Mouse (Mus musculus): Measurements from ENCODE around the gene Fus.
A peak's percentile ranks its signal among the peaks of the same experiment; 100 is the strongest.
"Not testable (repeated sequence)": the region's sequence is repeated elsewhere in the genome, so short reads cannot be mapped to it uniquely, and the experiment has no call there.

Gene Fus

DNA sequence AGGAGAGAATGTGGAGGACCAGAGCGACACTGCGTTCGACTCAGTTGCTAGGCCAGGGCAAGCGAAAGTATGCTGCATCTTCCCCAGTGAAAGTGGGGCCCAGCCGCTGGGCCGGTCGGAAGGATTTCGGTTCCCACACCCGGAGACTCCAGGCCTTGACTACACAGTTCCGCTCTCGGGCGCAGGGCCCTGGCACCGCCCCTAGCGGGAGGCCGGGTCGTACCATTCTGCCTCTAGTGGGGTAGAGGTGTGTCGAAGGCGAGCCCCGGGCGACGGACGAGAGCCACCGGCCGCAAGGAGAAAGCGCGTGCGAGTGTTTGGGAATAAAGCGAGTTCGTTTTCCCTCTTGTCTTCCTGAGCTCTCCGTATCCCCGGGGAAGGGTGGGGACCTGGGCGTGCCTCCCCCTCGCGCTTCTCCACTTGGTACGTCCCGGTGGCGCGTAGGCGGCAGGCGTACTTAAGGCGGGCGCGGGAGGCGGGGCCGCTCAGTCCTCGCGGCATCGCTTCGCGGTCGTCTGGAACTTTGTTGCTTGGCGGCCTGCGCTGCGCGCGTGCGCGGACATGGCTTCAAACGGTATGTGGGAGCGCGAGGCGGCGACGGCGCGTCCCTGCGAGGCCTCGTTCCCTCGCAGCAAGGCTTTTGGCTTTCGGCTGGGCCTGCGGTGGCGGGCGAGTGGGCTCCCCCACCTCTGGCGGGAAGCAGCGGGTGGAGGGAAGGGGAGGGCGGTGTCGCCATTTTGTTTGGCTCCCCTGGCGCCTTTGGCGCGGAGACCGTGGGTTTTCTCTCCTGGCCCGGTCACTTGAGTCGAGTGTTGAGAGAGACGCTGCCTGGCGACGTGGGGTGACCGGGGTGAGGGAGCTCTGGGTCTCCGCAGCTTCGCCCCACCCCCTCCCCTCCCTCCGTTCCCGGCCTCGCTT lies at the start of gene Fus:
TSS of gene Fus (plus strand) at position 454 of the 918 bp plus-strand sequence.
- peak; percentile 92 to 95 for DNase-seq (ENCODE audit: low spot score in 2 of 2)

DNA sequence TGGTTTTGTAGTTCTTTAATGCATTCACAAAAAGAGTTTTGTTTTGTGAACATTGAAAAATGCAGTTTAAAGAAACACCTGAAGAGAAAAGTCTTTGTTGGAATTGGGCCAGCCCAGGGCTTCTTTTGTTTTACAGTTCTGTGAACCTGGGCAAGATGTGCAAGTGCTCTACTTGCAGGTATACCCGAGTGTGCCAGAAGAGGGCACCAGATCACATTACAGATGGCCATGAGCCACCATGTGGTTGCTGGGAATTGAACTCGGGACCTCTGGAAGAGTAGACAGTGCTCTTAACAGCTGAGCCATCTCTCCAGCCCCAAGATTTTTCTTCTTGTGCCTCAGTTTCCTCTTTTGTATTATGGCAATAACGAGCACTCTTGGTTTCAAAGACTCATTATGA lies 49.1 kb upstream of the Fus start:
- peak; percentile 52 to 59 for DNase-seq (ENCODE audit: low spot score in 2 of 2)

DNA sequence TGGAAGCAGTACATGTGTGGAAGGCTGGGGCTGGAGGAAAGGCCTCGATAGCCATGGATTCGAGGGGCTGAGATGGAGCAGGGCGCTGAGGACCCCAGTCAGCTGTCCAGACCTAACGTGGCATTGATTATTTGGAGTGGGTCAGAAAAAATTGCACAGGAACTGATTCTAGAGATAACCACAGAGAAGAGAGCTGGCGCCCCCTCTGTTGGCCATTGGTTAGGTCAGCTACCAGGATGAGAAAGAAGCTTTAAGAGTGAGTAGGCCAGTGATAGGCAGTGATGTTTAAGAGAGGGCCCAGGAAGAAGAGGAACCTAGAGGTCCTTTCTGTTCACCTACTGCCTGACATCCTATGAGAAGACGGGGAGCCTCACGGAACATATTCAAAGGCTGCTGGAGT lies 48.0 kb upstream of the Fus start:
- DNase-seq (ENCODE audit: low spot score in 2 of 2): no peak

DNA sequence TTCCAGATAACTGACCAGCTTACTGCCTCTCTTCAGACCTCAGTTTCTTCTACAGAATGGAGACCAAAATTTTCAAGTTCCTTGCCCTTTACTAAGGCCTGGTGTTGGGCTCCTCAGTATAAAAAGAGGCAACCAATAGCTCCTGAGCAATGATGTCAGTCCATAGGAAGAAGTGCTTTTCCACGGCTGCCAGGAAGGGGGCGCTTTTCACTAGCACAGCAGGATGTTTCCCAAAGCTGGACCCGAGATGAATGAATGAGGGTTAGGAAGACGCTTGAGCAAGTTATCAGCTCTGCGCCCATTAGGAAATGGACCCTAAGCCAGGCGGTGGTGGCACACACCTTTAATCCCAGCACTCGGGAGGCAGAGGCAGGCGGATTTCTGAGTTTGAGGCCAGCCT lies 45.7 kb upstream of the Fus start:
- peak in 1 of 2 experiments; percentile 33 for DNase-seq (ENCODE audit: low spot score in 2 of 2)

DNA sequence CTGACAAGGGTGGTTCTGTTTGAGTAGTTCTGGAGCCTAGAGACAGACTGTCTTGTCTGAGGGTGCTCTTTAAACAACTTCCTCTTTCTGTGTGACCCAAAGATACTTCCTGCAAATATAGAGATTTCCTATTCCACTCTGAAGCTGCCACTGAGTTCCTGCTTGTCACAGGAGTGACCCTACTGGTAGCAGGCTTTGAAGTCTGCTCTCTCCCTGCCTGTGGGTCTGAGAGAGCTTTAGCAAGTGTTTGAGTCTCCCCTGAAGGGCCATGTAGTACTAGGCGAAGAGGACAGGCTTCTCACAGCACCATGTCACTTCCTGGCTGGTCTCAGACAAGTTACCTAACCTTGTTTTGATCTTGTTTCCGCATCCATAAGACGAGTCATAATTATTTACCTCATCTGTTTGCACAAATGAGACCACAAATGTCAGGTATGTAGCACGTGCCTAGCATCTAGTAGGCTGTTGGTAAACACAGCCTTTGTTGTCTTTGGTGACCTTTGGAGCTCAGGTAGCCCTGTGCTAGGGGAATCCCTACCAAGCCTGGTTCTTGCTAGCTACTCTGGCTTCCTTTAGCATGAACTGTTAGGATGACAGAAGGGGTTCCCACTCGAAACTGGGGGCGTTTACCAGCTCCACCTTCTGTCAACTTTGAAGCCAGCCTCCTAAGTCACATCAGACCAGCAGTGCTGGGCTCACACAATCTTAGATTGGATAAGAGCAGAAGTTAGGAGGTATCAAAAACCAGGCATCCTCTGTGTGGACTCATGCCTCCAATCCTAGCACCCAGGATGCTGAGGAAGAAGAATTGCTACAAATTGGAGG lies 44.6 kb upstream of the Fus start:
- peak; percentile 51 to 61 for DNase-seq (ENCODE audit: low spot score in 2 of 2)

GRCm38 (mm10) chr7:127923714-127924113 lies 43.5 kb upstream of the Fus start:
- no peak for DNase-seq (ENCODE audit: low spot score in 2 of 2)

- DNase-seq (ENCODE audit: low spot score in 2 of 2): no peak
Observed at GRCm38 (mm10) chr7:127925252-127925651, 42.0 kb upstream of the Fus start.

DNA sequence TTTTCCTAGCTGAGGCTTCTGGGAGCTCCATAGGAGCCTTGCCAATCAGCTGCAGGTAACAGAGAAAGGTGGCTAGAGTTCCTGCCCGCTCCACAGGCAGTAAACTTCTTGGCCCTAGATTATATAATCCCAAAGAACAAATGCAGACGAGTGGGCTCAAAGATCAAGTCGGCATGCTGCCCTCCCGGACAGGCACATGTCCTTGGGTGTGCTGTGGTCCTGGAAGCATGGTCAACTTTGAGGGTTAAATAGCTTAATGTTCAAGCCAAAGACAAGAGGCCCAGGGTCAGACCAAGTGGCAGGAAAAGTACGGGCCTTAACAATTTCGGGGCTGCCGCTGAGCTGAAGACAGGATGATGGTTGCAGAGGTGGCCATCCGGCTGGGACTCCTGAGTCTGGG lies 41.2 kb upstream of the Fus start:
- DNase-seq (ENCODE audit: low spot score in 2 of 2): no peak

DNA sequence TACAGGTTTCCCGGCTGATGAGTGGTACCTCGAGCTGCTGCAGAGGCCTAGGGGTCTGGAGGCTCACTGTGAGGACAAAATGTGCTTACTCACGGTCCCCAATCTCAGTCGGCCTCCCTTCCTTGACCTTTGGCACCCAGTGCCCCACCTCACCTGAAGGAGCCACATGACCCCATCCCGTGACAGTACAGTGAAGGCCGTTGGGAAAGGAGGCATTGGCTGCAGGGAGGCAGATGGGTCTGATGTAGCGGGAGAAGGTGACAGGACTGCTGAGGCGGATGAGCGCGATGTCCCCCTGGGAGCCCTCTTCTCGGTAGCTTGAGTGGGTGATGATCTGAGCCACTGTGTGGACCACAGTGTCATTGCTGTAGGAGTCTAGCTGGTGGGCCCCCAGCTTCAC lies 40.4 kb upstream of the Fus start:
- no peak for DNase-seq (ENCODE audit: low spot score in 2 of 2)

DNA sequence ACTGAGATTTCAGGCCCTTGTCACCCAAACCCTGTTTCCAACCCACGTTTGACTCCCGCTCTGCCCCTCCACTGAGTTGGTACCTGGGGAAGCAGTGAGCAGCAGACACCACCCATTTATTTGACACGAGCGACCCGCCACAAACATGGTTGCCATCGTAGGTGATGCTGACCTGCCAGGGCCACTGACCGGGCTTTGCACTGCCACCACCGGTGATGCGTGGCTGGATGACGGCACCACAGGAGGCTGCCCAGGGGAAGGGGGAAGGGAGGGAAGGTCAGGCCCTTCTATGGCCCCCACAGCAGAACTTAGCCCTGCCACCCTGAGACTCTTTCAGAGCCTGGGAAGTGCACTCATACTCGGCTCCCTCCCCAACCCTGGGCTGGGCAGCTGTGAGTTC lies 39.5 kb upstream of the Fus start:
- DNase-seq (ENCODE audit: low spot score in 2 of 2): no peak

DNA sequence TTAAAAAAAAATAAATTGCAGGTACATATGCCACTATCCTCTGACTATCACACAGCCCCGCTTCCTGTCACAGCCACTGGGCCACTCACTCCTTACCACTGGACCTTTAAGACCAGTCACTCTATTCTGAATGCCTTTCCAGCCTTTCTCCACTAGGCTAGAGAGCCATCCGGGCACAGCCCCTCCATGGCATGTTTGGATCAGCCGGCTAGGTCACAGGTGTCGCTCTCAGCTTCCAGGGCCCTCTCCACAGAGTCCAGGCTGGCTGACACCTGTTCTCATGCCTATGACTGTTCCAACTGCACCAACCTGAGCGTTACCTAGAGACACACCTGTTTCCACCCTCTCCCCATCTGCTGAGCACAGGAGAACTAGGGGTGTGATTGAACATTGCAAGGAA lies 38.7 kb upstream of the Fus start:
- no peak for DNase-seq (ENCODE audit: low spot score in 2 of 2)

DNA sequence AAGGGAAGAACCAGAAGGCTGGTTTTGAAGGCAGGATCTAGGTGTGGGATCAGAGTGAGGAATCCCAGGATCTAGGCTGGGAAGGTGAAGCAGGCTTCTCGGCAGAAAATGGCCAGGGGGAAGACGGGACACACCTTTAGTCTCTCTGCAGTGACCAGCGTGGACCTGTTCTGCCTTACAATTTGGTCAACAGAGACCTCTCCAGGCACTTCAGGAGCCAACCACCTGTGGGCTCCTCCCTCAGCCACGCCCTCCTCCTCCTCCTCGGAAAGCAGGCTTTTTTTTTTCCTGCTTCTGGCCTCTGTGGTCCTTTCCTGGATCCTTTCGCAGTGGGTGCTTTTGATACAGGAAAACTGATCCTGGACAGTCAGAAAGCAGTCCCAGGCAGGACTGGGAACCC lies 37.3 kb upstream of the Fus start, which contains the start of gene Prss8:
TSS of gene Prss8 (minus strand) at position 182 of the 400 bp plus-strand sequence.
- DNase-seq (ENCODE audit: low spot score in 2 of 2): no peak

DNA sequence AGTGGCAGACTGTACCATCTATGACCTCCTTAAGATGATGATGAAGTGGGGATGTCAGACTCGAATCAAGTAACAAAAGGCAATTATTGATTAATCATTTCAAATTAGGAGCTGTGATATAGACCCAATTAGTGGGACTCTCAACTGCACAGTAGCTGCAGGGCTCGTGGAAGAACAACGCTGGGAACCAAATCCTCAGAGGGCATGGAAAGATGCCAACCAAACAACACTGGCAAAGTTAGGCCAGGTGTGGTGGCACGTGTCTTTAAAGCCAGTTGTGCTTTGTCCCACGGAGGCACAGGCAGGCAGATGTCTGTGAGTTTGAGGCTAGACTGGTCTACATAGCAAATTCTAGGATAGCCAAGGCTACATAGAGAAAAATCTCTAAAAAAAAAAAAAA lies 36.6 kb upstream of the Fus start:
- no peak for DNase-seq (ENCODE audit: low spot score in 2 of 2)

GRCm38 (mm10) chr7:127931351-127932135 lies 35.7 kb upstream of the Fus start:
- DNase-seq (ENCODE audit: low spot score in 2 of 2): no peak

GRCm38 (mm10) chr7:127932273-127933031 lies 34.8 kb upstream of the Fus start:
- no peak for DNase-seq (ENCODE audit: low spot score in 2 of 2)

DNA sequence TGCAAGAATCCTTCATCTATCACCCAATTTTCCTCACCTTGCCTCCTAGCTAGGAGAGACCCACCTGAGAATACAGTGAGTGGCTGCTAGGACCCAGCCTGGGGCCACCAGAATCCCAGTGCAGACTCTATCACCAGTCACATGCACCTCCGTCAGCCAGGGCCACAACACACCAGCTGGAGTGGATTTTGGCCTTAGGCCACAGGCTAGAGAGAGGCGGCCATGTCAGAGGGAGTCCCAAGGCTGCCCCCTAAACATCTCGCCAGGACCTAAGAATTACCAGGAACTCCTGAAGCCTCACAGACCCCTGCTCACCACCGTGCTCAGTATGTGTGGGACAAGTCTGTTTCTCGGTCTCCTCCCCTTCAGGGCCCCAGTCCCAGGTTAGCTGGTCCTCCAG lies 33.2 kb upstream of the Fus start:
- no peak for DNase-seq (ENCODE audit: low spot score in 2 of 2)

DNA sequence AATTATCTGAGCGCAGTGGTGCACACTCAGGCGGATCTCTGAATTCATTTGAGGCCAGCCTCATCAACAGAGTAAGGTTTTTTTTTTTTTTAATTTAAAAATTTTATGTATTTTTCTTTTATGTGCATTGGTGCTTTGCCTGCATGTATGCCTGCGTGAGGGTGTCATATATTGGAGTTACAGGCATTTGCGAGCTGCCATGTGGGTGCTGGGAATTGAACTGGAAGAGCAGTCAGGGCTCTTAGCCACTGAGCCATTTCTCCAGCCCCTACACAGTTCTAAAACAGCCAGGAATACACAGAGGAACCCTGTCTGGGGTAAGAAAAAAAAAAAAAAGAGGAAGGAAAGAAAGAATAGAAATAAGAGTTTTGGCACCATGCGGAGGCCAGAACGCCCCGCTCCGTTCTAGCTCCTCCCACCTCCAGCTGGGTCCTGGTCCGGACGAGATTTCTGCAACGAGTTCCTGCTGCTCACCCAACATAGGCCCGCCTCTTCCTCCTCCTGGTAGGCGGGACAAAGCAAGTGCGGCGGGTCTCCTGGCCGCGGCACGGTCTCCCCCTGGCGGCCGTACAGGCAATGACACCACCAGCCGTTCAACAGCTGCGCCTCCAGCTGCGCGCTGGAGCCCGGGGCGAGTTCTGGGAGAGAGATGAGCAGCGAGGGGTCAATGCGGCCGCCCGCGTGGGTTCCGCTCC lies 32.1 kb upstream of the Fus start:
- peak; percentile 96 for DNase-seq (ENCODE audit: low spot score in 2 of 2)

- no peak for DNase-seq (ENCODE audit: low spot score in 2 of 2)
Observed at GRCm38 (mm10) chr7:127935748-127936159, 31.5 kb upstream of the Fus start.

- DNase-seq (ENCODE audit: low spot score in 2 of 2): no peak
Observed at GRCm38 (mm10) chr7:127936216-127936884, 30.9 kb upstream of the Fus start.

DNA sequence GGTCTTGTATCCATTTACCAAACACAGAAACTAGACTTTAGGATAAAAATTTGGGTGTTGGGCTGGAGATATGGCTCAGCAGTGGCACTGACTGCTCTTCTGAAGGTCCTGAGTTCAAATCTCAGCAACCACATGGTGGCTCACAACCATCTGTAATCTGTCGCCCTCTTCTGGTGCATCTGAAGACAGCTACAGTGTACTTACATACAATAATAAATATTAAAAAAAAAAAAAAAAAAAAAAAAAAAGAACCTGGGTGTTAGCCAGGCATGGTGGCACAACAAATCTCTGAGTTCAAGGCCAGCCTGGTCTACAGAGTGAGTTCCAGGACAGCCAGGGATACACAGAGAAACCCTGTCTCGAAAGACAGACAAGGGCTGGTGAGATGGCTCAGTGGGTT lies 25.2 kb upstream of the Fus start:
- DNase-seq (ENCODE audit: low spot score in 2 of 2): not testable (repeated sequence)
